13 mouse cellular contexts compared by ENCODE assay signal in genomic region chr3:26465158-26465557, GRCm38 (mm10).
"Had no signal": no experiment of that assay in that cellular context is flagged by ENCODE, and none has a peak within 500 bp of the region (broad histone marks: within the 10 kb centered on the region; RNA-seq: fewer than 3 reads in every experiment).

No protein-coding gene starts in this region.

- H3K4me1 ChIP-seq: limb, embryonic 10.5 days; liver, embryonic 15.5 days; midbrain, embryonic 10.5 days; neural tube, embryonic 13.5 days had no signal

- H3K27me3 ChIP-seq: liver, embryonic 15.5 days; neural tube, embryonic 13.5 days had no signal

- DNase-seq: kidney, adult 8-10 months; kidney, postnatal 25 days; layer of hippocampus, adult 9-11 months; layer of hippocampus, postnatal 36 days; lung, adult 2 months; lung, postnatal 36 days; thymus, adult 18-20 months; thymus, postnatal 25 days had no signal

- H3K4me3 ChIP-seq: limb, embryonic 10.5 days; liver, embryonic 15.5 days; midbrain, embryonic 10.5 days; neural tube, embryonic 13.5 days had no signal

- H3K36me3 ChIP-seq: limb, embryonic 10.5 days; liver, embryonic 15.5 days; midbrain, embryonic 10.5 days; neural tube, embryonic 13.5 days had no signal

- H3K27ac ChIP-seq: limb, embryonic 10.5 days; liver, embryonic 15.5 days; midbrain, embryonic 10.5 days; neural tube, embryonic 13.5 days; stomach, postnatal 0 days had no signal
